In genomic region chr1:14001431-14001830, GRCm38 (mm10) we compare ENCODE assay signal across 10 mouse cellular contexts.
DNase-seq lines count a peak whose midpoint lies in the region; ATAC-seq and TF ChIP-seq lines count a peak whose summit lies in the region.
"Had no signal": no experiment of that assay in that cellular context is flagged by ENCODE, and none has a peak within 500 bp of the region (broad histone marks: within the 10 kb centered on the region; RNA-seq: fewer than 3 reads in every experiment).

No protein-coding gene starts in this region.

- no peak for TF ChIP-seq CTCF in hindbrain, postnatal 0 days (IDR thresholded peaks at IDR 0.05; ENCODE audit: low read depth)
- no peak for TF ChIP-seq CTCF in lung, embryonic 14.5 days (IDR thresholded peaks at IDR 0.05; ENCODE audit: low read depth)

- WGBS in hindbrain, postnatal 0 days, result 36% methylated on average over 3 of the region's 3 CpGs
- WGBS in hindbrain, embryonic 11.5 days, result 60% methylated on average over 3 of the region's 3 CpGs
- WGBS in lung, embryonic 14.5 days, result 44% methylated on average over 3 of the region's 3 CpGs

- ATAC-seq in hindbrain, postnatal 0 days, result no peak
- ATAC-seq in hindbrain, embryonic 11.5 days (ENCODE audit: low FRiP score), result no peak
- no peak for ATAC-seq in lung, embryonic 14.5 days (ENCODE audit: insufficient read depth)
- no peak for ATAC-seq in activated CD4-positive, CD25-positive, alpha-beta regulatory T cell, adult 4 months

- no peak overlapping the region for H3K27ac ChIP-seq in hindbrain, postnatal 0 days
- no peak overlapping the region for H3K27ac ChIP-seq in hindbrain, embryonic 11.5 days (ENCODE audit: low read depth, low read length)
- no peak overlapping the region for H3K27ac ChIP-seq in lung, embryonic 14.5 days (ENCODE audit: low read depth)
- H3K27ac ChIP-seq: embryonic facial prominence, embryonic 15.5 days; limb, embryonic 12.5 days had no signal

- no peak overlapping the region for H3K4me3 ChIP-seq in hindbrain, postnatal 0 days (ENCODE audit: low read length)
- no peak overlapping the region for H3K4me3 ChIP-seq in hindbrain, embryonic 11.5 days (ENCODE audit: low read depth, low read length)
- no peak overlapping the region for H3K4me3 ChIP-seq in lung, embryonic 14.5 days (ENCODE audit: low read depth, low read length)
- H3K4me3 ChIP-seq: embryonic facial prominence, embryonic 15.5 days; limb, embryonic 12.5 days had no signal

- no peak overlapping the region for H3K9ac ChIP-seq in hindbrain, postnatal 0 days (replicated peaks; ENCODE audit: low read length)
- H3K9ac ChIP-seq in hindbrain, embryonic 11.5 days (ENCODE audit: low read depth, low read length), result no peak overlapping the region
- no peak overlapping the region for H3K9ac ChIP-seq in lung, embryonic 14.5 days
- H3K9ac ChIP-seq: embryonic facial prominence, embryonic 15.5 days; limb, embryonic 12.5 days had no signal

- H3K27me3 ChIP-seq in hindbrain, postnatal 0 days (ENCODE audit: insufficient read depth, low read length), result no peaks in the 10 kb centered on the region
- no peaks in the 10 kb centered on the region for H3K27me3 ChIP-seq in hindbrain, embryonic 11.5 days (ENCODE audit: control insufficient read depth, insufficient read depth, low read length)
- no peaks in the 10 kb centered on the region for H3K27me3 ChIP-seq in lung, embryonic 14.5 days (ENCODE audit: insufficient read depth, low read length)
- H3K27me3 ChIP-seq: embryonic facial prominence, embryonic 15.5 days; limb, embryonic 12.5 days had no signal

- H3K4me1 ChIP-seq in hindbrain, postnatal 0 days (ENCODE audit: insufficient read depth, low read length), result no peaks in the 10 kb centered on the region
- no peaks in the 10 kb centered on the region for H3K4me1 ChIP-seq in hindbrain, embryonic 11.5 days (replicated peaks; ENCODE audit: control insufficient read depth, insufficient read depth, low read length)
- no peaks in the 10 kb centered on the region for H3K4me1 ChIP-seq in lung, embryonic 14.5 days (ENCODE audit: insufficient read depth)
- H3K4me1 ChIP-seq: embryonic facial prominence, embryonic 15.5 days had no signal

- DNase-seq in hindbrain, postnatal 0 days (ENCODE audit: low spot score), result peak; percentile 44
- DNase-seq in hindbrain, embryonic 11.5 days (ENCODE audit: low spot score), result no peak
- peak; percentile 56 for DNase-seq in NIH3T3 (ENCODE audit: low read depth)
- DNase-seq in cerebellum, adult 18-20 months, result peak; percentile 25 to 37
- peak; percentile 56 for DNase-seq in lung, embryonic 14.5 days
- no peak for DNase-seq in thymus, postnatal 25 days
- DNase-seq: gastrocnemius, postnatal 10 days had no signal

- H3K36me3 ChIP-seq in hindbrain, postnatal 0 days (ENCODE audit: insufficient read depth, low read length), result no peaks in the 10 kb centered on the region
- no peaks in the 10 kb centered on the region for H3K36me3 ChIP-seq in hindbrain, embryonic 11.5 days (ENCODE audit: control insufficient read depth, insufficient read depth, low read length)
- H3K36me3 ChIP-seq in lung, embryonic 14.5 days (ENCODE audit: insufficient read depth), result no peaks in the 10 kb centered on the region
- H3K36me3 ChIP-seq: embryonic facial prominence, embryonic 15.5 days; limb, embryonic 12.5 days had no signal

- no peak overlapping the region for H3K4me2 ChIP-seq in hindbrain, postnatal 0 days (ENCODE audit: low read depth, low read length)
- no peak overlapping the region for H3K4me2 ChIP-seq in hindbrain, embryonic 11.5 days (replicated peaks; ENCODE audit: low read depth, low read length)
- no peak overlapping the region for H3K4me2 ChIP-seq in lung, embryonic 14.5 days
- H3K4me2 ChIP-seq: embryonic facial prominence, embryonic 15.5 days; limb, embryonic 12.5 days had no signal

- no peaks in the 10 kb centered on the region for H3K9me3 ChIP-seq in hindbrain, postnatal 0 days (ENCODE audit: low read length)
- no peaks in the 10 kb centered on the region for H3K9me3 ChIP-seq in hindbrain, embryonic 11.5 days (ENCODE audit: control insufficient read depth, low read length)
- H3K9me3 ChIP-seq in lung, embryonic 14.5 days (ENCODE audit: low read depth, low read length), result no peaks in the 10 kb centered on the region
- H3K9me3 ChIP-seq: embryonic facial prominence, embryonic 15.5 days; limb, embryonic 12.5 days had no signal

Comparison
In these comparisons a context has a peak if more than half of its experiments do, and no peak if none do; other contexts are left out.
1. DNase-seq: peak in hindbrain, postnatal 0 days (single experiment), NIH3T3 (single experiment), cerebellum, adult 18-20 months (2 of 2) and lung, embryonic 14.5 days (single experiment); none in hindbrain, embryonic 11.5 days (single experiment) and thymus, postnatal 25 days (single experiment).